Mouse (Mus musculus) midbrain, embryonic 16.5 days (tissue): ENCODE results near the gene Msh6. TPM values are rescaled to one million over a fixed set of nuclear protein-coding genes. Genes with fewer than 3 reads are reported as not detected.
"Not testable (repeated sequence)": the region's sequence is repeated elsewhere in the genome, so short reads cannot be mapped to it uniquely, and the experiment has no call there.

Experiments used
- ATAC-seq: fragments of 200-750 bp; cut with Nextera tagmentation; 2 replicates; pipeline ENCODE4 v1.8.0; 2017; ENCODE audit warnings: moderate TSS enrichment
- H3K27ac ChIP-seq: fragments of 300-500 bp; sonication (generic); 2 replicates; pipeline ENCODE4 v1.5.1; 2014; ENCODE audit warnings: mild to moderate bottlenecking, low read length, mixed read lengths
- H3K27me3 ChIP-seq: fragments of 300-500 bp; sonication (generic); 2 replicates; pipeline ENCODE4 v1.6.1; 2014; ENCODE audit warnings: low read depth, low read length, mixed read lengths; ENCODE audit not compliant: control insufficient read depth, insufficient read depth
- H3K36me3 ChIP-seq: fragments of 300-500 bp; sonication (generic); 2 replicates; pipeline ENCODE4 v1.6.1; 2014; ENCODE audit warnings: mild to moderate bottlenecking, low read length, moderate library complexity, mixed read lengths; ENCODE audit not compliant: control insufficient read depth, insufficient read depth
- H3K4me1 ChIP-seq: fragments of 300-500 bp; sonication (generic); 2 replicates; pipeline ENCODE4 v1.6.1; 2014; ENCODE audit warnings: mild to moderate bottlenecking, low read length, mixed read lengths; ENCODE audit not compliant: control insufficient read depth, insufficient read depth
- H3K4me2 ChIP-seq: fragments of 300-500 bp; sonication (generic); 2 replicates; pipeline ENCODE4 v1.6.1; 2014; ENCODE audit warnings: mild to moderate bottlenecking, low read length, mixed read lengths
- H3K4me3 ChIP-seq: fragments of 300-500 bp; sonication (generic); 2 replicates; pipeline ENCODE4 v1.5.1; 2014; ENCODE audit warnings: low read depth, mild to moderate bottlenecking, low read length, moderate library complexity, mixed read lengths
- H3K9ac ChIP-seq: fragments of 300-500 bp; sonication (generic); 2 replicates; pipeline ENCODE4 v1.6.1; 2014; ENCODE audit warnings: low read depth, low read length, mixed read lengths
- H3K9me3 ChIP-seq: fragments of 300-500 bp; sonication (generic); replicated peaks from 2 replicates; pipeline ENCODE4 v1.6.1; 2014; ENCODE audit warnings: mild to moderate bottlenecking, low read length, mixed read lengths; ENCODE audit not compliant: control insufficient read depth, poor library complexity, severe bottlenecking
- WGBS: fragments of 180-500 bp; shearing (Covaris S2); extraction: QIAGEN DNeasy Blood & Tissue Kit; methylation state at CpG from one replicate; pipeline ENCODE4 v1.1.7; 2014; 5-methylcytosine and 5-hydroxymethylcytosine counted together
- polyA plus RNA-seq: library from polyadenylated mRNA; unstranded; fragments of >200 nt; fragmentation: Nextera tagmentation; extraction: Ambion mirVana; gene quantifications from 2 replicates; pipeline ENCODE4 v1.2.1, GENCODE M21; 2015

Msh6 gene
- polyA plus RNA-seq, 1 experiment from 2014 or later, result 28.0 TPM

GRCm38 (mm10) chr17:87976154-87976806, 1.4 kb downstream of the Msh6 start:
- peaks cover 15% of the 10 kb centered on the region for H3K4me1 ChIP-seq
- H3K27ac ChIP-seq, result no peak overlapping the region
- peak overlapping the region; percentile 36 for H3K9ac ChIP-seq
- ATAC-seq, result no peak
- no peaks in the 10 kb centered on the region for H3K27me3 ChIP-seq
- peak overlapping the region; percentile 67 for H3K4me3 ChIP-seq
- H3K9me3 ChIP-seq, result no peaks in the 10 kb centered on the region
- H3K4me2 ChIP-seq, result peak overlapping the region; percentile 63
- peaks cover 3% of the 10 kb centered on the region; the same call in 1 of the 2 replicates for H3K36me3 ChIP-seq
- WGBS, result 70% methylated on average over 9 of the region's 9 CpGs

GRCm38 (mm10) chr17:87976927-87977326, 2.1 kb downstream of the Msh6 start:
- not testable (repeated sequence) for H3K4me2 ChIP-seq, H3K36me3 ChIP-seq, H3K27me3 ChIP-seq, ATAC-seq, H3K9me3 ChIP-seq, H3K4me3 ChIP-seq, H3K9ac ChIP-seq, H3K27ac ChIP-seq
- 95% methylated on average over 4 of the region's 4 CpGs for WGBS
- H3K4me1 ChIP-seq, result peaks cover 15% of the 10 kb centered on the region

DNA sequence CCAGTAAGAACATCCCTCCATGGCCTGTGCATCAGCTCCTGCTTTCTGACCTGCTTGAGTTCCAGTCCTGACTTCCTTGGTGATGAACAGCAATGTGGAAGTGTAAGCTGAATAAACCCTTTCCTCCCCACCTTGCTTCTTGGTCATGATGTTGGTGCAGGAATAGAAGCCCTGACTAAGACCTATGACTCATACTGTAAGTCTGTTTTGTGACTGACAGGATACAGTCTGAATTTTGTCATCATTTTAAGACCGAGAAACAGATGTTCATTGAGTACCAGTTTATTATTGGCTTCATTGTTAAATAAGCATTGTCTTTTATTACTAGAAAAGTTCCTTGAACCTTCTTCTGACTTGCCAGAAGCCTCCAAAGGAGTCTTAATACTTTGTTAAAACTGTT, 4.8 kb downstream of the Msh6 start:
- H3K4me3 ChIP-seq, H3K4me2 ChIP-seq, ATAC-seq, H3K4me1 ChIP-seq, H3K9me3 ChIP-seq, H3K27me3 ChIP-seq, H3K36me3 ChIP-seq, H3K9ac ChIP-seq, H3K27ac ChIP-seq: not testable (repeated sequence)
- WGBS, result 89% methylated on average over 1 of the region's 1 CpGs

DNA sequence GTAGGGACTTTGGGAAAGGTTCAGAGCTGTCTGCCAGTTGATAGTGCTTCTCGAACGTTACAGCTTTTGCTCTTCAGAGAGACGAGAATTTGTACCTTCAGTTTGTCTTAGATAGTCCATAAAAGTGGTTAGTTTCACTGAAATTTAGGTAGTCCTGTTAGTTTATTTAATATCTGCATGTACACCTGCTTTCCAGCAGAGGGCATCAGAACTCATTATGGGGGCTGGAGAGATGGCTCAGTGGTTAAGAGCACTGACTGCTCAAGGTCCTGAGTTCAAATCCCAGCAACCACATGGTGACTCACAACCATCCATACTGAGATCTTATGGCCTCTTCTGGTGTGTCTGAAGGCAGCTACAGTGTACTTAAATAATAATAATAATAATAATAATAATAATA, 7.2 kb downstream of the Msh6 start:
- WGBS, result 91% methylated on average over 3 of the region's 3 CpGs
- peaks cover 22% of the 10 kb centered on the region for H3K36me3 ChIP-seq
- ATAC-seq, result no peak

DNA sequence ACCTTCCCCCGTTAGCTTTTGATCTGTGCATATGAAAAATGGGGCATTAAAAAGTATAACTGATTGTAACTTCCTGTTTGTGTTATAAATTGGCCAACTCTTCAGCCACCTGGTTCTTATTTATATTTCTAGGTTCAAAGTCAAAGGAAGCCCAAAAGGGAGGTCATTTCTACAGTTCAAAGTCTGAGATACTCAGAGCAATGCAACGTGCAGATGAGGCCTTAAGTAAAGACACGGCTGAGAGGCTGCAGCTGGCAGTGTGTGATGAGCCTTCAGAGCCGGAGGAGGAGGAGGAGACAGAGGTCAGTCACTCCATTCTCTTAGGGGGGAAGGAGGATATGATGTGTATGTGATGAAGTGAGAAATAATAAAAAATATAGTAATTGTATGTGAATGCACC, 8.5 kb downstream of the Msh6 start:
- Histone ChIP-seq H3K9me3 (no peaks in the 10 kb centered on the region), H3K36me3 (peaks cover 29% of the 10 kb centered on the region), H3K4me3 (no peak overlapping the region), H3K4me1 (peaks cover 5% of the 10 kb centered on the region), H3K4me2 (no peak overlapping the region), H3K9ac (no peak overlapping the region), H3K27me3 (no peaks in the 10 kb centered on the region), H3K27ac (no peak overlapping the region)
- no peak for ATAC-seq
- 68% methylated on average over 4 of the region's 4 CpGs for WGBS

More for the DNA sequence above, 7.2 kb downstream of the Msh6 start:
- Histone ChIP-seq H3K4me2 (no peak overlapping the region), H3K9ac (no peak overlapping the region), H3K9me3 (no peaks in the 10 kb centered on the region), H3K4me1 (no peaks in the 10 kb centered on the region; the same call in 1 of the 2 replicates), H3K27ac (no peak overlapping the region), H3K27me3 (no peaks in the 10 kb centered on the region), H3K4me3 (no peak overlapping the region)

- 95% methylated on average over 20 of the region's 20 CpGs for WGBS
These were observed 9.8 kb downstream of the Msh6 start for GRCm38 (mm10) chr17:87984440-87985214.

DNA sequence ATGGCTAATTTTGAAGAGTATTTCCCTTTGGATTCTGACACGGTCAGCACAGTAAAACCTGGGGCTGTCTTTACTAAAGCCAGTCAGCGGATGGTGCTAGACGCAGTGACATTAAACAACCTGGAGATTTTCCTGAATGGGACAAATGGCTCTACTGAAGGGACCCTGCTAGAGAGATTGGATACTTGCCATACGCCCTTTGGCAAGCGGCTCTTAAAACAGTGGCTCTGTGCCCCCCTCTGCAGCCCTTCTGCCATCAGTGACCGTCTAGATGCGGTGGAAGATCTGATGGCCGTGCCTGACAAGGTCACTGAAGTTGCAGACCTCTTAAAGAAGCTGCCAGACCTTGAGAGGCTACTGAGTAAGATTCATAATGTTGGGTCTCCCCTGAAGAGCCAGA, 11.1 kb downstream of the Msh6 start:
- Histone ChIP-seq H3K9ac (no peak overlapping the region), H3K4me2 (no peak overlapping the region), H3K9me3 (no peaks in the 10 kb centered on the region), H3K4me1 (peaks cover 5% of the 10 kb centered on the region), H3K4me3 (no peak overlapping the region), H3K36me3 (peaks cover 40% of the 10 kb centered on the region), H3K27ac (no peak overlapping the region), H3K27me3 (no peaks in the 10 kb centered on the region)
- WGBS, result 84% methylated on average over 8 of the region's 8 CpGs
- peak; percentile 12; the same call in 1 of the 2 replicates for ATAC-seq

More at GRCm38 (mm10) chr17:87984440-87985214, 9.8 kb downstream of the Msh6 start:
- Histone ChIP-seq H3K27ac (no peak overlapping the region), H3K9me3 (no peaks in the 10 kb centered on the region), H3K4me3 (no peak overlapping the region), H3K36me3 (peaks cover 38% of the 10 kb centered on the region), H3K4me1 (peaks cover 5% of the 10 kb centered on the region), H3K27me3 (no peaks in the 10 kb centered on the region), H3K4me2 (no peak overlapping the region), H3K9ac (no peak overlapping the region)
- no peak for ATAC-seq

GRCm38 (mm10) chr17:87987507-87987906, 12.6 kb downstream of the Msh6 start:
- Histone ChIP-seq H3K36me3 (peaks cover 47% of the 10 kb centered on the region), H3K4me1 (peaks cover 5% of the 10 kb centered on the region), H3K4me3 (no peak overlapping the region), H3K27ac (no peak overlapping the region), H3K27me3 (no peaks in the 10 kb centered on the region), H3K9me3 (no peaks in the 10 kb centered on the region), H3K4me2 (no peak overlapping the region), H3K9ac (0 out of 2 replicates have a peak overlapping the region, but pooled peaks have one; percentile 17)
- 58% methylated on average over 6 of the region's 6 CpGs for WGBS
- no peak; the same call in 1 of the 2 replicates for ATAC-seq

GRCm38 (mm10) chr17:87992154-87992553, 17.3 kb downstream of the Msh6 start:
- H3K27ac ChIP-seq, result no peak overlapping the region
- H3K9ac ChIP-seq, result no peak overlapping the region
- H3K36me3 ChIP-seq, result peaks cover 47% of the 10 kb centered on the region
- peaks cover 5% of the 10 kb centered on the region for H3K4me1 ChIP-seq
- no peak overlapping the region for H3K4me2 ChIP-seq
- no peak for ATAC-seq
- H3K27me3 ChIP-seq, result no peaks in the 10 kb centered on the region
- 79% methylated on average over 3 of the region's 3 CpGs for WGBS
- no peaks in the 10 kb centered on the region for H3K9me3 ChIP-seq
- no peak overlapping the region for H3K4me3 ChIP-seq
